Mouse (Mus musculus): ENCODE data around the gene Nek8.

The Nek8 gene

DNA sequence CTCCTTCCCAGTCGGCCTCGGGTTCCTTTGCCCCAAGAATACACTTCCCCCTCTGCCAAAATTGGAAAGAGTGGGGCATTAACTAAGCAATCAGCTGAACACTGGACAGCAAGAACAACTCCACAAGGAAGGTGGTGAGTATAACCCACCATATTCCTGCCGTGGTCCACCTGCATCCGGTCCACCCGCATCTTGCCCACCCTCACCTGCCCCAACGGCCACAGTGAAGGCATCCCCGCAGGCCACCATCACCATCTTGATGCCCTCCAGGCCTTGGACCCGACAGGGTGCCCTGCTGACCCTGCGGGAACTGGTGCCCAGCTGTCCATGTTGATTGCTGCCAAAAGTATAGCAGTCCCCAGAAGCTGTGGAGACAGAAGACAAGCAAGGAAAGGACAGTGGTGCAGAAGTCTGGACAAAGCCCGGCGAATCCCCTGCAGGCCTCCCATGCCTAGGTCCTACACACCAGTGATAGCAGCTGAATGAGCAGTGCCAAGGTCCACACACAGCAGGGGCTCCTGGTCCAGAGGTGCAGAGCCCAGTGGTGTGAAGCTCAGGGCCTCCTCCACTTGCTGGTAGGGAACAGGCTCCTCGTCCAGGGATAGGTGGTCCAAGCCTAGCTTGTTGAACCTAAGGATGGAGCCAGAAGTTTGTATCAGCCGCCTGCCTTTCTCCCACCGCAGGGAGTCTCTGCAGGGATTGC is 9.1 kb downstream of the Nek8 start:
- DNase-seq (ENCODE audit: low spot score in 2 of 2): no peak

DNA sequence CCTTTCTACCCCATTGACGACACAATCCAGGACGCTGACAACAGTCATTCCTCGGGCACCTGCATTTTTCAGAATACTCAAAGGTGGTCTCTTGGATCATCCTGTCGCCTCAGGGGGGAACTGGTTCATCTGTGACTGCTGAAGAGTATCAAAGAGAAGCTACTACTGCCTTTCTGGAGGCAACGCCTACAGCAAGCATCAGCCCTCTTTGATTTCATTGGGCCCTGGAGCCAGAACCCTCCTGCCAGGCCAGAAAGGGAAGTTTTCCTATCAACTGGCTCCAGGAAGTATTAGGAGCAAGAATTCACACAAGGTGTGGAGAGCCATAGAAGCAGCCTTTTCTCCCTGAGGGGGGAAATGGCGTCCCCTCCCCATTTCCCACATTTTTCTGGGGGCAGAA is 9.8 kb downstream of the Nek8 start:
- DNase-seq (ENCODE audit: low spot score in 2 of 2): no peak

DNA sequence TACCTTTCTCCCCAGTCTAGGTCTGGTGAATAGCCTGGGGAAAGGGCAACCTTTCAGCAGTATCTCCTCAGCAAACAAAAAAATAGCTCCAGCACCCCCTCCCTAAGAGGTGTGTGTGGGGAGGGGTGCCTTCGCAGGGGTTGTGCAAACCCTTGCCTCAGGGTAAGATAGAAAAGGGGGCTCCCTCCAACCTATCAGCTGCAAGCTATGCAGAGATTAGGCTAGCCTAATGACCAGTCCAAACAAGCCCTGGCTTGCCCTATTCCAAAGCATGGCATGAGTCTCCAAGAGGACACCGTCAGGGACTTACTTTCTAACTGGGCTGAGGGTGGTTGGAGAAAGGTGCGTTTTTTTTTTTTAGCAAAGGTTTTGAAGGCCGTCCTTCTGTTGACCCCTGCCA is 10.3 kb downstream of the Nek8 start:
- DNase-seq (ENCODE audit: low spot score in 2 of 2): no peak

DNA sequence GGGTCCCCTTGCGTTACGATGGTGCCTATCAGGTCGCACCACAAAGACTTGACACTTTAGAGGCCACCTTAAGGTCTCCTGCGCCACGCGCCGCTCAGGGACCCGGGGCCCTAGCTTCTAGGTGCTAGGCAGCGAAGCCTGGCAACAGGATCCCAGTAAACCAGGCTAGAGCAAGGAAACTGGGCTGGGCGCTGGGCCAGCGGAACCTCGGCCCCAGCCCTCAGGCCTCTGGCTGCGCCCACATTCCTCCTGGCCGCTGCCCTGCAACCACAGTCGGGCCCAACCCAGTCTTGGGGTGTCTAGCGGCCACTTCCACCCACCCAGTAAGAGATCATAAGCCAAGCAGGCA is 10.7 kb downstream of the Nek8 start:
- DNase-seq (ENCODE audit: low spot score in 2 of 2): no peak

DNA sequence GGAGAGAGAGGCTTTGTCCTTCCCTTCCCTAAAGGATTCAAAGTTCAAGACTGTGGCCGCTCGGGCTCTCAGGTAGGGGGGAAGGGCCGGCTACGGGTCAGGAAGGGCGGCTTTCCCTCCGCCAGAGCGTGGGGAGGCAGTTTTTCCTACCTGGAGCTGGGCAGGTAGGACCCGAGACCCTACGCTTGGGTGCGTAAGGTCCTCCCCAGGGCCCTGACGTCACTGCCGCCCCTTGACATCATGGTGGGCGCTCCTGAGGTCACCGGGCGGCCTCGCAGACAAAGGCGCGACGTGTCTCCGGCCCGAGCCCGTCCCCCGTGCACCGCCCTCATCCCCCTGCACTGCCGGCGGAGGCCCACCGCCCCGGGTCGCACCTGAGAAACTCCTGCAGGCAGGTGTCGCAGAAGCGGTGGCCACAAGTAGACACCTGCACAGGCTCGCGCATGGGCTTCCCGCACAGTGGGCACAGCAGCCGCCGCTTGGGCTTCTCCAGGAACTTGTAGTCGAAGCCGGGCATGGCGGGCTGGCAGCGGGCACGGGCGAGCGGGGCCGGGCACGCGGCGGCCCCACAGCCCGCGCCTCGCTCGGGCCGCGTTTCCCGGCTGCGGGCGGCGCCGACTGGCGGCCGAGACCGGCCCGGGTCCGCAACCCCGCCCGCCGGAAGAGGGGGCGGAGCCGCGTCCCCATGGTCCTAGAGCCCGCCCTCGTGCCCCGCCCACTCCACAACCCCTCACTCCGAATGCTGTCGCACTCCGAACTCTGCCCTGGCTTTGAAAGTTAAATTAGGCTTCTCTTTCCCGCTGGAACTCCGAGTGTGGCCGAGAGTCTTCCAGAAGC is 11.3 kb downstream of the Nek8 start, which contains the start of gene Traf4:
Gene Traf4, minus strand, starts transcription at position 666 of the 837 bp plus-strand sequence.
- peak; percentile 80 to 86 for DNase-seq (ENCODE audit: low spot score in 2 of 2)

DNA sequence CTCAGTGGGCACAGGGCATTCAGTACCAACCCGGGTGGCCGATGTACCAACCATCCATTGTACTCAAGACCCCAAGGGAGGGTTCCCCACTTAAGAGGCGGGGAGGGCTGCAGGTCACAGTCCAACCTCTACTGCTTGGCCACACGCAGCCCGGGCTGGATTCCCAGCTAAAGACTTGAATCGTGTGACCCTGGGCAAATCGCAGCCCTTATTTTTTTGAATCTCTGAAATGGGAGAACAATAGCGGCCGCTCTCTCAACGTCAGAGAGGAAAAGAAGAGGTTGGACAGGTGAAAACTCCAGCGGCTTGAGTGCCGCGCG is 11.9 kb downstream of the Nek8 start:
- no peak for DNase-seq (ENCODE audit: low spot score in 2 of 2)

DNA sequence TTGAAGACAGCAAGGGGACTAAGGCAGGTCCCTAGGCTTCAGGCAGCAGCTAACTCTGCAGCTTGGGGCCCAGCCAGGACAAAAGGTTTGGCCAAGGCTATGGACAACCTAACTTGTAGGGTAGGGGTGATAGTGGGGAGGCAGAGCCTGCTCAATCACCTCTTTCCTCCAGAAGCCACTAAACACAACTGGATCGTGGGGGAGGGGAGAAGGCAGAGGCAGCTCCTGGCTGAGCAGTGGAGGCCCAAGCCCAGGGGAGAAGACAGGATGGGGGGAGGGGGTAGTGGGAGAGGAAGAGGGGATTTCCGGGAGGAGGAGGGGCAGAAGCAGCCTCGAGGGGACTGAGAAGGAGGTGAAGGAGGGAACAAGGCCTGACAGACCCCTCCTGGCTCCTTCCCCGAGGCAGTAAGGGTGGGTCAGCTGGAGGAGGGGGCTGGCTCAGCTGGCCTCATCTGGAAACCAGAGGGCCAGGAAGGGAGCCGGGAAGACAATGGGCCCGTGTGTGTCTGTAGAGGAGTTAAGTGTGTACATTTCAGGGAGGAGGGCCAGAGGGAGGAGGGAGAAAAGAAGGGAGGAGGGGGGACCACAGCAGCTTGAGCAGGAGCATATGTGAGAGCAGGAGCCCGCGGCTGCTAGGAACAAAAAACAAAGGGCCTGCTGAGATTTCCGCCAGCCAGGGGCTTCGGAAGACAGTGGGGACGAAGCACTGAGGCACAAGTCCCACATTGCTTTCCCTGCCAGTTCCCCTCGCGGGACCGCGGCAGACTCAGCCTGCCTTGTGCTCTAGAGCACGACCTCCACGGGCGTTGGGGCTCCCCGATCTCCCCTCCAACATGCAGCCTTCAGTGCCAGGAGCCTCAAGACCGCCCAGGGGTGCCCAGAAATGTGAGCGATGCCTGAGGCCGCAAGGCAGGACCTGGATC is 12.5 kb downstream of the Nek8 start:
- peak; percentile 51 to 64 for DNase-seq (ENCODE audit: low spot score in 2 of 2)

DNA sequence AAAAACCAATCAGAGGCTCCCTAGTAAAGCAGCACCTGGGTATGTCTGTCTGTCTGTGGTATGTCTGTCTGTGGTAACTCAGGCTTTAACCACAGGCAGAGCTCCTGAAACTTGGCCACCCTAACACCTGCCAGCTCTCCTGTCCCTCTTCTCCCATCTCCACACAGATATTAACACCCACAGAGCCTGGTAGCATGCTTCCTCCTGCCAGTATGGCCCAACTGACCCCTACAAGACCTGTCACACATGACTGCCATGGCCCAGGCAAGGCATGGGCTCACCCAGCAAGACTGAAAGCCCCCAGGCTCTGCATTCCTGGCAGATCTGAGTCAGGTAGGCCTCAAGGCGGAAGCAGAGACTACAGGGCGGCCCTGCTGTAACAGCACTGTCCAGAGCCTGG is 13.4 kb downstream of the Nek8 start:
- DNase-seq (ENCODE audit: low spot score in 2 of 2): no peak

DNA sequence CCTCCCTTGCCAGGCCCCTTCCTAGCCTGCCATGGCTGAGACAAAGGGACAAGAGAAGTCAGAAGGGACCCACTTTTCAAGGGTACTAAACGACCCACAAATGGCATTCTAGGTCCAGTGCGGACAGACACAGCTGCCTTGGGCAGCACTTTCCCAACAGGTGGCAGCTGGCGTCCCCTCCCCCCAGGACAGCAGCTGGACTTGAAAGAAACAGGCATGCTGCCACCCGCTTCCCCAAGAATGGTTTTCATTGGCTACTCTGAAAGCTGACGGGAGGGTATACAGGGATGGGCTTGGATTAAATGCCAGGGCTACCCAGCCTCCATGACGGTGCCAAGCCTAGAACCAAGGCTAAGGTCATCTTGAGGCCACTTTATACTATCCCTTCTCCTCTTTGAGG is 14.0 kb downstream of the Nek8 start:
- DNase-seq (ENCODE audit: low spot score in 2 of 2): no peak

DNA sequence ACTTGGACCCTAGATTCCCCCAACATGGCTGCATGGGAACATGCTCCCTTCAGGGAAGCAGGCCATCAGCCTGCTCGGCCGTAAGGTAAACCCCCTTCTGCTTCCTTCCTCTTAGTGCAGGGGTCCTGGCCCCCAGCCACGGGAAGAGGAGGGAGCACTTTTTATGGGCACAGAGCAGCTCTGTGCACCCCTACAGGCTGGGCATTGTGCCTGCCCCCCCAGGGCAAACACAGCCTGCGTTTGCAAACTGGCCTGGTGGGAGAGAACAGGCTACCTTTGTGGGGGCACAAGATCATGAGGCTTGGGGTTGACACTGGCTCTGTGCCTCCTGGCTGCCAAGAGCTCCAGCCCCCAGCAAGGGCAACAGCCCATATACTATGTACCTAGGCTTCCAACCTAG is 14.5 kb downstream of the Nek8 start:
- no peak for DNase-seq (ENCODE audit: low spot score in 2 of 2)

DNA sequence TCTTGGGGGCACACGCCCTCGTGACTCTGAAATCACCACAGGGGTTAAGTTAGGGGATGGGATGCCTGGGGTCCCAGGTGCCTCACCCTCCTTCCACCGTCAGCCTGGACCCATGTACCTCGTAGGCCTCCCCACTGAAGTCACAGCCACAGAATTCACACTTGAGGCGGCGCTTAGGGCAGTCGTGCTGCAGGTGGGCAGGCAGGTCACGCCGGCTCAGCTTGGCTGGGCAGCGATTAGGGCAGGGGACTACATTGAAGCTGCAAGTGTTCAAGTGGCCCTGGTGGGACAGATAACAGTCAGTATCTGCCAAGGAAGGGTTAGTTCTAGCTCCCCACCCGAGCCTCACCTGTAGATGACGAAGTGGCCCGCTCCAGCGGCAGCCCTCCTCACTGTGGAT is 15.3 kb downstream of the Nek8 start:
- no peak for DNase-seq (ENCODE audit: low spot score in 2 of 2)

DNA sequence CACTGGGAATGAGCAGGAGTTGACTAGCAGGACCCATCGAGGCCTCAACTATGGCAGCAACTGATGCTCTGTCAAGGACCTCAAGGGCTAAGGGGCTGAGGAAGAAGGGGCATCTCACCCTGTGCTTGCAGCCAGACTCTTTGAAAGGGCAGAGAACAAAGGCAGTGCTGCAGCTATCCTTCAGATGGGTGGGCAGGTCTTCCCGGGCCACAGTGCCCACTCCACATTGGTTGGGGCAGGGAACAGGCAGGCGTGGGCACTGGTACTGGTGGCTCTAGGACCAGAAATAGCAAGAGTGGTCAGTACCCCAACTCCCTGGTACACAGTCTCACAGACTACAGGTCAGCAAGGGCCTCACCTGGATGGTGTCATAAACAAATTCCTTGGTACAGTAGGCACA is 15.8 kb downstream of the Nek8 start:
- DNase-seq (ENCODE audit: low spot score in 2 of 2): no peak

DNA sequence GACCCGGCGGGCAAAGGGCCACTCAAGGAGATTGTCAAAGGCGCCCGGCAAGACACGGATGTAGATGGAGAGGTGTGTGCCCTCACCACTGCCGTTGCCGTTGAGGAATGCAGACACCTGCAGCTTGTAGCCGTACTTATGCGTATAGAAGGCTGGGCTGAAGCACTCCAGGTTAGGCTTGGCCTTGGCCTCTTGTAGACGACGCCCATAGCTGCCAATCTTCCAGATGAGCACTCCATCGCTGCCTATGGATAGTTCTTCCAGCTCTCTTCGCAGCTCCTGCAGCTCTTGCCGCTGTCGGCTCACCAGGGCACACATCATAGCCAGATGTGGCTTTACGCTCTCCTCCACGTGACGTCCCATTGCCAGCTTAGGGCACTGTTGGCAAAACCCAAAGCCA is 16.3 kb downstream of the Nek8 start:
- DNase-seq (ENCODE audit: low spot score in 2 of 2): no peak

DNA sequence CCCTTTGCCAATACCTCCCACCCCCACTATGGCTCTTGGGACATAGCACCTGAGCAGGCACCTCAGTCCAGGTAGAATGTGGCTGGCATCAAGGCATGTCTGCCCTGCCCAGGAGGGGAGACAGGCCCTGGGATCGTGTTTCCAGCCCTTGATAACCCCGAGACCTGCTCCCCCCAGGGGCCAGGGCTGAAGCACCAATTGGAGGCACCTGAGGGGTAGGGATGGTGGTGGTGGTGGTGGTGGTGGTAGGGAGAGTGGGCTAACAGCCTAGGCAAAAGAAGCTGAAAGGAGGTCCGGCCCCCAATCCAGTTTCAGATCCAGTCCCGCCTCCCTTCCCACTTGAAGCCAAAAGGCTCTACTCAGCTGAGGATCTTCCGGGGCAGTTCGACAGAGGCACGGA is 16.9 kb downstream of the Nek8 start:
- DNase-seq (ENCODE audit: low spot score in 2 of 2): no peak

DNA sequence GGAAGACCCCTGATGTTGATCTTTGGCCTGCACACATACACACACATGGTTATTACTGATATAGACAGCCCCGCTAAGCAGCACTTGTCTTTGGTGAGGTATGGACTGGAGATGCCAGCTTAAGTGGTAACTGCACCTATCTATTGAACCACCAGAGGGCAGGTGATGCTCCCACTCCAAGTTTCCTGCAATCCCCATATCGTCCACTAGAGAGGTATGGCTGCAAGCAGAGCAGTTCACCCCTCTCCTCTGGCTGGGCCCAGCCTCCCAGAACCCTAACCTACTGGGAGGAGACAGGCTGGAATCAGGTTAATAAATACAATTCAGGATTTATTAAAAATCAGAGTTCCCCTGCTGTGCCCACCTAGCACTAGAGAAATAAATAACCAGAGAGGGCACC is 17.4 kb downstream of the Nek8 start:
- peak; percentile 79 to 84 for DNase-seq (ENCODE audit: low spot score in 2 of 2)

DNA sequence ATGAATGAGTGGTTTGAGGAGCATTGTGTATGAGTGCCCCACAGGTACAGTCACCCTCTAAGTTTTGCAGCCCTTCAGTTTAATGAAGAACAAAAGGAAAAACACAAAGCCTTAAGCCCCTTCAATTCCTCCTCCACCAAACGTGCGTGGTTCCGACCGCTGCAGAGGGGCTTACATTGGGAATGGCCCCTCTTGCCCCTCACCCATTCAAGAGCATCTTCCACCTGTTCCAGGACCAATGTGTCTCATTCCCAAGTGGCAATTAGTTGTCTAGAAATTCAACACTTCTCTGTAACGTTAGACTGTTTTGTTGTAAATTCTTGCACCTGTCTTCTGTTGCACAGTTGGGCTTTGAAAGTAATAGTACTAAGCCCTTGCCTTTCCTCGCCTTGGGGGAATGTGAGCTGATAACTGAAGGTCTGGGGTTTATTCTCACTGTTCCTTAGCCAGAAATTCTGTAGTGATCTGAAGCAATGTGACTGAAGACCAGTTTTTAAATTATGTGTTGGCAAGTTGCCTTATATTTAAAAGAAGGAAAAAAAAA is 20.2 kb downstream of the Nek8 start:
- DNase-seq (ENCODE audit: low spot score in 2 of 2): no peak

DNA sequence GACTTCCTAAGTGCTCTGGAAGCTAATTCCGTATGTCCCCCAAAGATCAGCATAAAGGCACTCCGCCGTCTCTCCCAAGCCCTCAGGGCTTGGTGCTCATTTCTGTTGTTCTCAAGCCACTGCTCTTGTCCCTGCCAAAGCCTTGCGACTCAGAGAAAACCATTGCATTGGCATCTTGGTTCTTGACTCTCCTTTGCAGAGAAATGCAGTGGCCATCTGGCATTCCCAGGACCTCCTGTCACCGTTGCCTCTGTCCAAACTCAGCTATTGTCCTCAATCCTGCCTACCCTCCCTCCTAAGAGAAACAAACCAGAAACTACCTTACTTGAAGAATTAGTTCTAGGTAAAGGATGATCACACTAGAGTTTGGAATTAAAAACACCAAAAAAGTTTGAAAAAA is 20.8 kb downstream of the Nek8 start:
- DNase-seq (ENCODE audit: low spot score in 2 of 2): no peak

DNA sequence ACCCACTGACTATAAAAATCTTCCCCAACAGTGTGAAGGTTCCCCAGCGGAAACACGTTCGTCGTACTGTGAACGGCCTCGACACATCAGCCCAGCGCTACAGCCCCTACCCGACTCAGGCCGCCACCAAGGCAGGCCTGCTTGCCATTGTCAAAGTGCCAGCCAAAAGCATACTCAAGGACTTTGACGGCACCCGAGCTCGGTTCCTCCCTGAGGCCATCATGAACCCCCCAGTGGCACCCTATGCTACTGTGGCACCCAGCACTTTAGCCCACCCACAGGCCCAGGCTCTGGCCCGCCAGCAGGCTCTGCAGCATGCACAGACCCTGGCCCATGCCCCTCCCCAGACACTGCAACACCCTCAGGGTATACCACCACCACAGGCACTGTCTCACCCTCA is 22.7 kb downstream of the Nek8 start:
- no peak for DNase-seq (ENCODE audit: low spot score in 2 of 2)

DNA sequence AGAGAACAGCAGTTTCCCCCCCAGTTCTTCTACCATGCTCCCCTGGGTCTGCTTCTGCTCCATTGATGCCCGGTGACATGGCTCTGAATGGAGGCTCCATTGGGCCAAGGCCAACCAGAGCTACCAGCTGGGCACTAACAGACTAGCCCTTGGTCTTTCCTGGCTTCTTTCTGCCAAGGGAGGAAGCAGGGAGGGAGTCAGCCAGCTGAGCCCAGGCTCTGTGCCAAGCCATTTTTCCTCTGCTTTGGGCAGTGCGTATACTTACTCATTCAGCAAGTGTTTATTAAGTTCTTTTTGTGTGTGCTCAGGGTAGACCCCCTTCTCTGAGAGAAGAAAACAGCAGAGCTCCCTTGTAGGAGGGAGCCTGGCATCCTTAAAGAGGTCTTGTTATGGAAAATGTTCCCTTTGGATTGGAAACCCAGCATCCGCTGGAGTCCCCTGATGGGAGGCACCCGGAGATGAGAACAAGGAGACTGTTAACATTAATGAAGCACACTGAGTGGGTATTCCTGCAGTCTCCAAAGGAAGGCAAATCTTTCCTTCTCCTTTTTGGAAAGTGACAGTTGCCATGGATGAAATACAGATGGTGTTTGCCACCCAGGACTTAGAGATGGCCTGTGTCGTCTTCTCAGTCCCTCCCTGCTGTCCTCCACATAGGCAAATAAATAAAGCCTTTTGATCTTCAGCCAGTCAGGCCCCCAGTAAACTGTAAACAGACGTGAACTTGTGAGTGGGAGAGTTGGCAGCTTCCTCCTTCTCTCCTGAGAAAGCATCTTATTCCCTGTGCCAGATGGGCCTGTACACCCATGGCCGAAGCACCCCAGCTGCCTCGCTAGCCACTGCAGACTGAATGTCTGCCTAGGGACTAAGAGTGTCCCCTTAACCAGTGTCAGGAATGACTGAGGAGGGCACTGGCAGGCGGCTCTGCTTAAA is 23.9 kb downstream of the Nek8 start:
- DNase-seq (ENCODE audit: low spot score in 2 of 2): no peak

DNA sequence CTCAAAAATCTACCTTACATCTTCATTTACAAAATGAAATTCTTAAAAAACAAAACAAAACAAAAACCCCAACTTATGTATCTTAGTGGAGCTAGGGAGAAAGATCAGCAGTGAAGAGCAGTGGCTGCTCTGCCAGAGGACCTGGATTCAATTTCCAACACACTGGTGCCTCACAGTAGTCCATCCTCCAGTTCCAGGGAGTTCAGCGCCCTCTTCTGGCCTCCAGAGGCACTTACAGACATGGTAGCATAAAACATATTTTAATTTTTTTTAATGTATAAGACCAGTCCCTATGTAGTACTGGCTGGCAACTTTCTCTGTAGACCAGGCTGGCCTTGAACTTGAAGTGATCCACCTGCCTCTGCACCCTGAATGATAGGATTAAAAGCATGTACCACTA is 25.3 kb downstream of the Nek8 start:
- DNase-seq (ENCODE audit: low spot score in 2 of 2): no peak

Data from spleen, postnatal 36 days (tissue).